Comparison of ENCODE assay signal across 21 mouse cellular contexts in genomic region chr5:122702156-122702555, GRCm38 (mm10). TPM values are rescaled to one million over a fixed set of nuclear protein-coding genes. Genes with fewer than 3 reads are reported as not detected.
DNase-seq lines count a peak whose midpoint lies in the region; ATAC-seq and TF ChIP-seq lines count a peak whose summit lies in the region.
"Had no signal": no experiment of that assay in that cellular context is flagged by ENCODE, and none has a peak within 500 bp of the region (broad histone marks: within the 10 kb centered on the region; RNA-seq: fewer than 3 reads in every experiment).

No protein-coding gene starts in this region.

- WGBS in kidney, embryonic 14.5 days = 79% methylated on average over 6 of the region's 6 CpGs
- WGBS in spleen, adult 2 months = 70% methylated on average over 6 of the region's 6 CpGs

- H3K36me3 ChIP-seq in kidney, embryonic 14.5 days (ENCODE audit: control insufficient read depth, insufficient read depth, low read length) = no peaks in the 10 kb centered on the region
- no peaks in the 10 kb centered on the region for H3K36me3 ChIP-seq in spleen, adult 2 months (ENCODE audit: control insufficient read depth, insufficient read depth, low read length)
- H3K36me3 ChIP-seq: forebrain, embryonic 15.5 days; hindbrain, embryonic 12.5 days; midbrain, embryonic 15.5 days had no signal

- H3K27me3 ChIP-seq in kidney, embryonic 14.5 days (ENCODE audit: control insufficient read depth, insufficient read depth, low read length) = no peaks in the 10 kb centered on the region
- no peaks in the 10 kb centered on the region for H3K27me3 ChIP-seq in spleen, adult 2 months (ENCODE audit: control insufficient read depth, insufficient read depth, low read length)
- H3K27me3 ChIP-seq: forebrain, embryonic 15.5 days; hindbrain, embryonic 12.5 days; midbrain, embryonic 15.5 days had no signal

- no peak overlapping the region for H3K9ac ChIP-seq in kidney, embryonic 14.5 days (ENCODE audit: low read depth, low read length)
- H3K9ac ChIP-seq: forebrain, embryonic 15.5 days; hindbrain, embryonic 12.5 days; liver, postnatal 0 days; midbrain, embryonic 15.5 days had no signal

- H3K4me2 ChIP-seq in kidney, embryonic 14.5 days (replicated peaks; ENCODE audit: low read depth, low read length) = no peak overlapping the region
- H3K4me2 ChIP-seq: forebrain, embryonic 15.5 days; hindbrain, embryonic 12.5 days; midbrain, embryonic 15.5 days had no signal

- H3K4me1 ChIP-seq in kidney, embryonic 14.5 days (ENCODE audit: control insufficient read depth, insufficient read depth, low read length) = 0 out of 2 replicates have a peak, but pooled peaks cover 5% of the 10 kb centered on the region
- H3K4me1 ChIP-seq in spleen, adult 2 months (ENCODE audit: control insufficient read depth, insufficient read depth, insufficient read length) = peaks cover 12% of the 10 kb centered on the region; the same call in 1 of the 2 replicates

- no peak for TF ChIP-seq CTCF in spleen, adult 2 months (IDR thresholded peaks at IDR 0.05; ENCODE audit: extremely low read depth, insufficient read depth, insufficient read length, insufficient replicate concordance)

- H3K4me3 ChIP-seq in kidney, embryonic 14.5 days (ENCODE audit: low read length) = no peak overlapping the region
- no peak overlapping the region for H3K4me3 ChIP-seq in spleen, adult 2 months (ENCODE audit: extremely low read depth, insufficient read depth, insufficient read length)
- H3K4me3 ChIP-seq: forebrain, embryonic 15.5 days; heart, adult 2 months; hindbrain, embryonic 12.5 days; midbrain, embryonic 15.5 days; myocyte had no signal

- H3K27ac ChIP-seq in kidney, embryonic 14.5 days (ENCODE audit: low read depth, low read length) = no peak overlapping the region
- H3K27ac ChIP-seq in spleen, adult 2 months (ENCODE audit: insufficient read depth, low read length) = 0 out of 2 replicates have a peak overlapping the region, but pooled peaks have one; percentile 28
- H3K27ac ChIP-seq: forebrain, embryonic 15.5 days; heart, adult 2 months; hindbrain, embryonic 12.5 days; midbrain, embryonic 15.5 days had no signal

- H3K9me3 ChIP-seq in kidney, embryonic 14.5 days (ENCODE audit: control insufficient read depth, low read length) = no peaks in the 10 kb centered on the region
- H3K9me3 ChIP-seq: forebrain, embryonic 15.5 days; hindbrain, embryonic 12.5 days; midbrain, embryonic 15.5 days had no signal

- no peak for ATAC-seq in kidney, embryonic 14.5 days (ENCODE audit: low FRiP score, low TSS enrichment)
- ATAC-seq: forebrain, embryonic 15.5 days; liver, postnatal 0 days; midbrain, embryonic 15.5 days had no signal

- no peak for TF ChIP-seq POLR2A in spleen, adult 2 months (IDR thresholded peaks at IDR 0.05; ENCODE audit: low read depth, low read length)

- DNase-seq in gastrocnemius, postnatal 25 days = peak; percentile 22
- no peak for DNase-seq in gastrocnemius, adult 8-10 months (ENCODE audit: low spot score in 2 of 2)
- DNase-seq in kidney, adult 9 months = peak; percentile 39
- no peak for DNase-seq in spleen, adult 2 months (ENCODE audit: low read depth in 1 of 2, low spot score in 2 of 2)
- DNase-seq in spleen, adult 18-20 months = no peak
- peak; percentile 55 for DNase-seq in skeletal muscle tissue, adult 2 months (ENCODE audit: low read depth, low spot score)
- no peak for DNase-seq in right cerebral cortex, adult 18-20 months
- DNase-seq: adrenal gland, postnatal 25 days; cerebellum, adult 18-20 months; cerebellum, postnatal 25 days; embryo, embryonic 11 days; liver, postnatal 0 days; lung, postnatal 14 days; thymus, adult 18-20 months; thymus, postnatal 4 days had no signal

RNA-seq across cellular contexts. Expression of gene P2rx4, which starts 5.2 kb away (rescaled TPM):
- total RNA-seq in gastrocnemius, postnatal 25 days (2021) = 1 to 10 TPM; 3.9 to 4.2 TPM
- total RNA-seq in gastrocnemius, adult 8-10 months (2022) = 1 to 10 TPM; 2.0 to 3.5 (median 2.9) TPM
- 14.0 and 14.8 TPM in 2 replicates for polyA plus RNA-seq in kidney, embryonic 14.5 days (2014; fragmentation: Nextera tagmentation; extraction: Ambion mirVana)
- polyA plus RNA-seq in spleen, adult 2 months (2012; rRNA removed) = 58.3 and 59.2 TPM in 2 replicates

RNA-seq across cellular contexts. Expression of gene P2rx7, which starts 58.4 kb away (rescaled TPM):
- total RNA-seq in gastrocnemius, postnatal 25 days (2021) = 1 to 10 TPM; 1.9 TPM
- 1 to 10 TPM in 2 of 4 experiments, under 1 TPM in 2; 0.92 to 1.5 (median 1.1) TPM for total RNA-seq in gastrocnemius, adult 8-10 months (2022)
- 0.56 and 1.1 TPM in 2 replicates for polyA plus RNA-seq in kidney, embryonic 14.5 days (2014; fragmentation: Nextera tagmentation; extraction: Ambion mirVana)
- polyA plus RNA-seq in spleen, adult 2 months (2012; rRNA removed) = 27.7 and 34.5 TPM in 2 replicates

Comparison
In these comparisons a context has a peak if more than half of its experiments do, and no peak if none do; other contexts are left out.
1. DNase-seq: peak in gastrocnemius, postnatal 25 days (single experiment), kidney, adult 9 months (single experiment) and skeletal muscle tissue, adult 2 months (single experiment); none in gastrocnemius, adult 8-10 months (0 of 2), spleen, adult 2 months (0 of 2), spleen, adult 18-20 months (0 of 2) and right cerebral cortex, adult 18-20 months (single experiment).